Mouse (Mus musculus) hindbrain, embryonic 14.5 days (tissue): ENCODE measurements around the gene Memo1. TPM values are rescaled to one million over a fixed set of nuclear protein-coding genes. Genes with fewer than 3 reads are reported as not detected.
A peak's percentile ranks its signal among the peaks of the same experiment; 100 is the strongest.
"Not testable (repeated sequence)": the region's sequence is repeated elsewhere in the genome, so short reads cannot be mapped to it uniquely, and the experiment has no call there.

Experiments
- ATAC-seq: fragments of 200-750 bp; cut with Nextera tagmentation; 2 replicates; pipeline ENCODE4 v1.8.0; 2017; ENCODE audit warnings: moderate number of reproducible peaks, mild to moderate bottlenecking, moderate TSS enrichment, moderate library complexity; ENCODE audit not compliant: low FRiP score
- DNase-seq: peaks from one replicate; pipeline ENCODE4 v3.0.0-alpha.2; 2015; ENCODE audit warnings: low spot score
- H3K27ac ChIP-seq: fragments of 300-500 bp; sonication (generic); 2 replicates; pipeline ENCODE4 v1.5.1; 2014; ENCODE audit warnings: mild to moderate bottlenecking, moderate library complexity
- H3K27me3 ChIP-seq: fragments of 300-500 bp; sonication (generic); 2 replicates; pipeline ENCODE4 v1.6.1; 2014; ENCODE audit warnings: mild to moderate bottlenecking, low read length, mixed read lengths; ENCODE audit not compliant: control insufficient read depth, insufficient read depth
- H3K36me3 ChIP-seq: fragments of 300-500 bp; sonication (generic); replicated peaks from 2 replicates; pipeline ENCODE4 v1.6.1; 2014; ENCODE audit not compliant: control insufficient read depth, insufficient read depth
- H3K4me1 ChIP-seq: fragments of 300-500 bp; sonication (generic); replicated peaks from 2 replicates; pipeline ENCODE4 v1.6.1; 2014; ENCODE audit warnings: antibody characterized with exemption, low read length, mixed read lengths; ENCODE audit not compliant: control insufficient read depth, insufficient read depth
- H3K4me2 ChIP-seq: fragments of 300-500 bp; sonication (generic); replicated peaks from 2 replicates; pipeline ENCODE4 v1.6.1; 2014; ENCODE audit warnings: mild to moderate bottlenecking, moderate library complexity
- H3K4me3 ChIP-seq: fragments of 300-500 bp; sonication (generic); replicated peaks from 2 replicates; pipeline ENCODE4 v1.5.1; 2014; ENCODE audit warnings: mild to moderate bottlenecking, low read length
- H3K9ac ChIP-seq: fragments of 300-500 bp; sonication (generic); 2 replicates; pipeline ENCODE4 v1.6.1; 2014
- H3K9me3 ChIP-seq: fragments of 300-500 bp; sonication (generic); 2 replicates; pipeline ENCODE4 v1.6.1; 2016; ENCODE audit warnings: low read length; ENCODE audit not compliant: control insufficient read depth
- WGBS: fragments of 180-500 bp; shearing (Covaris S2); extraction: QIAGEN DNeasy Blood & Tissue Kit; methylation state at CpG from one replicate; pipeline ENCODE4 v1.1.7; 2014; 5-methylcytosine and 5-hydroxymethylcytosine counted together
- polyA plus RNA-seq: library from polyadenylated mRNA; unstranded; fragments of >200 nt; fragmentation: Nextera tagmentation; extraction: Ambion mirVana; gene quantifications from 2 replicates; pipeline ENCODE4 v1.2.1, GENCODE M21; 2014

Memo1 gene
- polyA plus RNA-seq, 1 experiment from 2014 or later = 61.0 TPM

DNA sequence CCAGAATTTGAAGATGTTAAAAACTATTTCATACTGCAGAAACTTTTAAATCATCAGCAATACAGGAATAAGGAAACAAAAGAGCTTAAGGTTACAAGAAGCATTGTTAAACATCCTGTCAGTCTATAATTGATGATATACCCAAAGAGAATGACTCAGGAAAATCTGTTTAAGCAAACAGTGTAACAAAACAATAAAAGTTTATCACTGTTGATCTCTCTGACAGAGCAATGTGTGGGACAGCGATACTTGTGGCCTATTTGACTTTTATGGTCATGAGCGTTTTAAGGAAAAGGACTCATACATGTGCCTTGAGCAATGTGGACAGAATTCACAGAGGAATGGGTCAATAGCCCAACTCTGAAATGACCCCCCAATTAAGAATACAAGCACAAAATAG is 78.0 kb downstream of the Memo1 start:
- Histone ChIP-seq H3K27ac (no peak overlapping the region), H3K4me2 (no peak overlapping the region), H3K9ac (no peak overlapping the region), H3K4me1 (no peaks in the 10 kb centered on the region), H3K27me3 (no peaks in the 10 kb centered on the region), H3K4me3 (no peak overlapping the region), H3K9me3 (no peaks in the 10 kb centered on the region), H3K36me3 (peaks cover 4% of the 10 kb centered on the region; the same call in 1 of the 2 replicates)
- DNase-seq (no peak), ATAC-seq (no peak)
- WGBS = 71% methylated on average over 2 of the region's 2 CpGs

DNA sequence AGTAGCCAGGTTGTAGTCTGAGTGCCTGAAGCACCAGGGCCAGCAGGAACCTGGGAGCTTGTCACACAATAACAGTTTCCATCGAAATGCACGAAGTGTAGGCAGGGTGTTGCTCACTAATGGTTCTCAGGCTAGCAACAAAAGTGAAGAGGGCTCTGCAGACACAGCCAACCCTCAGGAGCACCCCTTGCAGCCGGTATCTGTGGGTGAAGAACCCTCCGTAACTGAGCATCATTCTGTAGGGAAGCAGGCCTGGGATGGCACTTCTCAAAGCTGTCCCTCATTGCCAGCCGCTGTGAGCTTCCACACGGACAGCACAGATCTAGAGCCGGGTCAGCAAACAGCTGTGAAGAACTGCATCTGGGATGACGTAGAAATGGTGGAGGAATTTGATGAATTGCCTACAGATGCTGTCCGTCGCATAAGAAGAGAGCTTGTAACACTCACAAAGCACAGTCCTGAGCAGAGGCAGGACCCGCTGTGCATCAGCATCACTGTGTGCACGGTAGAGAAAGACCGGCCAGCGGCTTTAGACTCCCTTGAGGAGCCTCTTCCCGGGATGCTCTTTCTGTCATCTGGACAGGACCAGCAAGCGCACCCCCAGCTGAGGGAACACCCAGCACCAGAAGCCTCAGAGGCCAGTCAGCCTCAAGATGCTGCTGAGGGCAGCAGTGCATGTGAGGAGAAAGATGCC is 82.3 kb downstream of the Memo1 start:
- not testable (repeated sequence) for H3K4me2 ChIP-seq, H3K9ac ChIP-seq, H3K27ac ChIP-seq, H3K27me3 ChIP-seq, H3K36me3 ChIP-seq, H3K4me3 ChIP-seq, H3K9me3 ChIP-seq, H3K4me1 ChIP-seq, DNase-seq
- 77% methylated on average over 16 of the region's 16 CpGs for WGBS
- ATAC-seq = peak; percentile 40; the same call in 1 of the 2 replicates

DNA sequence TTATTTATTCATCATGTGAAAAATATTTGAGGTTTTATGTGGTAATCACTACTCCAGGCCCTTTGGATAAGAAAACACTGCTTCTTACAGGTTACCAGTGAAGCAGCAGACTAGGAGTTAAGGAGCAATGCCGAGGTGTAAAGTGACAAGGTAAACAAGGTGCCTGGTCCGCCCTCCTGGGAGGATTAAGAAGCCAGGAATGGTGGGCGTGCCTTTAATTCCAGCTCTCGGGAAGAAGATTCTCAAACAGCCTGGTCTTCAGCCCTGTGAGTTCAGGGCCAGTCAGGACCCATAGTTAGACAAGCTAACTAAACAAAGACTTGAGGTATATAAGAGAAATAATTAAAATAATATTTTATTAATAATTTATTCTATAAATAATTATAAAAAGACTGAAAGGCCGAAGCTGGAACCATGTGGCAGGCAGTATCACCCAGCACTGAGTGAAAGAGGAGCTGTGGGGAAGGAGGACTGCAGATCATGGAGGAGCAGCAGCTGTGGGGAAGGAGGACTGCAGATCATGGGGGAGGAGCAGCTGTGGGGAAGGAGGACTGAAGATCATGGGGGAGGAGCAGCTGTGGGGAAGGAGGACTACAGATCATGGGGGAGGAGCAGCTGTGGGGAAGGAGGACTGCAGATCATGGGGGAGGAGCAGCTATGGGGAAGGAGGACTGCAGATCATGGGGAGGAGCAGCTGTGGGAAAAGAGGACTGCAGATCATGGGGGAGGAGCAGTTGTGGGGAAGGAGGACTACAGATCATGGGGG is 86.0 kb downstream of the Memo1 start:
- Histone ChIP-seq H3K9me3 (no peaks in the 10 kb centered on the region), H3K27ac (no peak overlapping the region), H3K4me3 (no peak overlapping the region), H3K9ac (no peak overlapping the region), H3K4me1 (no peaks in the 10 kb centered on the region), H3K27me3 (no peaks in the 10 kb centered on the region), H3K4me2 (no peak overlapping the region), H3K36me3 (no peaks in the 10 kb centered on the region; the same call in 1 of the 2 replicates)
- ATAC-seq (no peak), DNase-seq (no peak)
- WGBS = 78% methylated on average over 5 of the region's 5 CpGs

DNA sequence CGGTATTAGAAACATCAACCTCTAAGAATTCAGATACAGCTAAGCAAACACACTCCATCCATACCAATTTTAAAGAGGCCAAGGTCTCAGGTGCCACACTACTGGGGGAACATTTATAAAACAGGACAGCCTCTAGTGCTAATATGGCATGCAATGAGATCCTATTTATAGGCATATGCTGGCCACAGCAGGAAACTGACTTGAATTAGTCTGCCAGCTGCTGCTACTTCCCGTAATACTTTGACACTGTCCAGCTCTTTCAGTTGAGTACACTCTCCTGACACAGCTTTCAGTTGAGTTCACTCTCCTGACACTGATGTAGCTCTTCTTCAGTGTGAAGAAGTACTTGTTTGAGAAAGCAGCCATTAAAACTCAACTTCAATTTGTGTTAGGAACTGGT is 99.4 kb downstream of the Memo1 start:
- DNase-seq = peak; percentile 52
- WGBS = 42% methylated on average over 2 of the region's 2 CpGs
- Histone ChIP-seq H3K27ac (no peak overlapping the region), H3K27me3 (no peaks in the 10 kb centered on the region), H3K36me3 (0 out of 2 replicates have a peak, but pooled peaks cover 4% of the 10 kb centered on the region), H3K9me3 (no peaks in the 10 kb centered on the region), H3K4me1 (peaks cover 3% of the 10 kb centered on the region; the same call in 1 of the 2 replicates), H3K4me3 (no peak overlapping the region), H3K9ac (no peak overlapping the region), H3K4me2 (no peak overlapping the region)
- ATAC-seq = no peak

DNA sequence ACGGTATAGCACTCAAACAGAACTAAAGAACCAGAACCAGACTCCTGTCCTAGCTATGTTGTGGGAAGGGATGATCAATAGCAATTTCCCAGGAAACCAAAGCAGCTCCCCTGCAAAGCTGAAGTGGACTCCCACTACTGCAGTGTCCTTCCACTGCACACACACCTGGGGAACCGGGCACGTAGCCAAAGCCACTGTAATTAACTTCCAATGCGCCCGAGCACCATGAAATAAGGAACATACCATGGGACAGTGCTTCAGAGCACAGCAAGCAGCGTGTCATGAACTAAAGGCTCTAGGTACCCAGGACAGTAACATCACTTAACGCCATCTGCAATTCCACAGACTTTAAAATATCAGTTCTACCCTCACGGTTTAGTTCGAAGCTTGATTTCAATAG is 100.6 kb downstream of the Memo1 start:
- no peak for ATAC-seq
- no peak overlapping the region for H3K27ac ChIP-seq
- peaks cover 3% of the 10 kb centered on the region; the same call in 1 of the 2 replicates for H3K4me1 ChIP-seq
- DNase-seq = no peak
- no peak overlapping the region for H3K4me2 ChIP-seq
- WGBS = 71% methylated on average over 9 of the region's 9 CpGs
- no peaks in the 10 kb centered on the region for H3K9me3 ChIP-seq
- H3K27me3 ChIP-seq = no peaks in the 10 kb centered on the region
- H3K4me3 ChIP-seq = no peak overlapping the region
- H3K36me3 ChIP-seq = 0 out of 2 replicates have a peak, but pooled peaks cover 4% of the 10 kb centered on the region
- no peak overlapping the region for H3K9ac ChIP-seq

DNA sequence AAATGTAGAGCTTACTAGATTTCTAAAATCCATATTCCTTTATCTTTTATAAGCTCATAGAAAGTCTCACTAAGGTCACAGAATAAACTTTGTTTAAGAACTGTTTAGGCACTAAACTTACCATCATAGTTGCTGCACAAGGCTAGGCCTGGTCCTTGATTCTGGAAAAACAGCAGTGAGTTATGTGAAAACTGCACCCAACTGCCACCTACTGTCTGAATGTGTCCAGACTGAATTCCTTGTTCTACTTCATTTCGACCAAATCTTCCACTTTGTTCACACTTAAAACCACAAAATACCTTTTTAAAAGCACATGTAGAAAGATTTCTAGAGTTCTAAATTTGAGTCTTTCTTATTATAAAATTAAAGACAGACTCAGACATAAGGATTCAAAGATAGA is 101.9 kb downstream of the Memo1 start:
- ATAC-seq (no peak), DNase-seq (peak; percentile 40)
- Histone ChIP-seq H3K9me3 (no peaks in the 10 kb centered on the region), H3K36me3 (0 out of 2 replicates have a peak, but pooled peaks cover 4% of the 10 kb centered on the region), H3K9ac (no peak overlapping the region), H3K4me2 (no peak overlapping the region), H3K27ac (no peak overlapping the region), H3K4me1 (peaks cover 3% of the 10 kb centered on the region; the same call in 1 of the 2 replicates), H3K4me3 (no peak overlapping the region), H3K27me3 (no peaks in the 10 kb centered on the region)
- WGBS = 85% methylated on average over 1 of the region's 1 CpGs

DNA sequence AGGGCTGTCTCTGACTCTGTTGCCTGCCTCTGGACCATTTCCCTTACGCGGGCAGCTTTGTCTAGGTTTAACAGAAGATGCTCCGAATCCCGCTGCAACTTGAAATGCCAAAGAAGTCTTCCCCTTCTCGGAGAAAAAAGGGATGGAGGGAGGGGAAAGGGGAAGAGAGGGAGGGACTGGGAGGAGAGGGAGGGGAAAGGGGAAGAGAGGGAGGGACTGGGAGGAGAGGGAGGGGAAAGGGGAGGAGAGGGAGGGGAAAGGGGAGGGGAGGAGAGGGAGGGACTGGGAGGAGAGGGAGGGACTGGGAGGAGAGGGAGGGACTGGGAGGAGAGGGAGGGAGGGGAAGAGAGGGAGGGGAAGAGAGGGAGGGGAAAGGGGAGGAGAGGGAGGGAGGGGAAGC is 103.9 kb downstream of the Memo1 start:
- no peak for DNase-seq
- no peak overlapping the region for H3K4me2 ChIP-seq
- H3K27ac ChIP-seq = no peak overlapping the region
- no peak overlapping the region for H3K9ac ChIP-seq
- no peak overlapping the region for H3K4me3 ChIP-seq
- H3K36me3 ChIP-seq = no peaks in the 10 kb centered on the region
- H3K27me3 ChIP-seq = no peaks in the 10 kb centered on the region
- 79% methylated on average over 5 of the region's 5 CpGs for WGBS
- ATAC-seq = no peak
- peaks cover 3% of the 10 kb centered on the region; the same call in 1 of the 2 replicates for H3K4me1 ChIP-seq
- H3K9me3 ChIP-seq = no peaks in the 10 kb centered on the region

DNA sequence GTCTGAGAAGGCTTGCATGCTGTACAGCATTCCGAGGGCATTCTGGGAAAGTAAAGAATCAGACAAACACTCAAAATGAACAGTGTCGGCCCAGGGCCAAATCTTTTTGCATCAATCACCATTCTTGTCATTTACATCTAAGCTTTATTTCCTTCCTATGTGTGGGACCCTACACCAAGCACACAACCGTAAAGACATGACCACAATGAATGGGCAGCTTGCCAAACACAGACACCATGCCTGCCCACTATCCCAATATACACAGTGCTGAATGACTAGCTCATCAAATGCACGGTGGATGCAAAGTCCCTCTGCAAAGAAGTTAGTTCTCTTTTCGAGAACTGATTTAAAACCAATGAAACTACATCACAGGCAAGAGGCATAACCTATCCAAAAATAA is 109.1 kb downstream of the Memo1 start:
- WGBS = 65% methylated on average over 5 of the region's 5 CpGs
- peak; percentile 47 for DNase-seq

DNA sequence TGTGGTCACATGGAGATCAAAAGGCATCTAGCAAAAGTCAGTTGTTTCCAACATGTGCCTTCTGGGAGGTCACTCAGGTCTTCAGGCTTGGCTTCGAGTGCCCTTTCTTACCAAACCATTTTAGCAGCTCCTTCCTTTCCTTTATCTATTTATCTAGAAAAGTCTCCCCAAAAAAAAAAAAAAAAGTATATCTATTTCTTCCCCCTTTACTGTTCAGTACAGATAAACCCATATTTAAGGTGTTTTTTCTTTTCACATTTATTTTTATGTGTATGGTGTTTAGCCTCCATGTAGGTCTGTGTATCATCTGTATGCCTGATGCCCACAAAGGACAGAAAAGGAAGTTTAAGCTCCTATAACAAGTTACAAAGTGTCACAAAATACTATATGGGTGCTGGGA is 110.6 kb downstream of the Memo1 start:
- H3K4me3 ChIP-seq = no peak overlapping the region
- ATAC-seq (no peak), DNase-seq (no peak)
- no peaks in the 10 kb centered on the region for H3K9me3 ChIP-seq
- H3K4me1 ChIP-seq = no peaks in the 10 kb centered on the region
- H3K36me3 ChIP-seq = no peaks in the 10 kb centered on the region
- no peak overlapping the region for H3K27ac ChIP-seq
- 97% methylated on average over 1 of the region's 1 CpGs for WGBS
- H3K9ac ChIP-seq = no peak overlapping the region
- H3K4me2 ChIP-seq = no peak overlapping the region
- no peaks in the 10 kb centered on the region for H3K27me3 ChIP-seq

More for the DNA sequence above, 109.1 kb downstream of the Memo1 start:
- no peaks in the 10 kb centered on the region for H3K4me1 ChIP-seq
- no peaks in the 10 kb centered on the region for H3K27me3 ChIP-seq
- H3K9me3 ChIP-seq = no peaks in the 10 kb centered on the region
- H3K4me2 ChIP-seq = no peak overlapping the region
- no peaks in the 10 kb centered on the region for H3K36me3 ChIP-seq
- no peak overlapping the region for H3K27ac ChIP-seq
- no peak overlapping the region for H3K4me3 ChIP-seq
- H3K9ac ChIP-seq = no peak overlapping the region
- ATAC-seq = no peak; the same call in 1 of the 2 replicates
